Mouse (Mus musculus) lung, adult 2 months (tissue): ENCODE measurements around the gene Tnfsf8.

ENCODE experiments used
- CTCF ChIP-seq: fragments of 200-500 bp; IDR thresholded peaks from 2 replicates; pipeline ENCODE4 v1.5.1; 2011; ENCODE audit warnings: mild to moderate bottlenecking, low read length, control low read depth; ENCODE audit not compliant: insufficient read depth
- POLR2A ChIP-seq: fragments of 200-500 bp; IDR thresholded peaks from 2 replicates; pipeline ENCODE4 v1.6.1; 2011; ENCODE audit warnings: low read depth, mild to moderate bottlenecking, control low read depth, low read length, borderline replicate concordance; ENCODE audit errors: extremely low read depth

DNA sequence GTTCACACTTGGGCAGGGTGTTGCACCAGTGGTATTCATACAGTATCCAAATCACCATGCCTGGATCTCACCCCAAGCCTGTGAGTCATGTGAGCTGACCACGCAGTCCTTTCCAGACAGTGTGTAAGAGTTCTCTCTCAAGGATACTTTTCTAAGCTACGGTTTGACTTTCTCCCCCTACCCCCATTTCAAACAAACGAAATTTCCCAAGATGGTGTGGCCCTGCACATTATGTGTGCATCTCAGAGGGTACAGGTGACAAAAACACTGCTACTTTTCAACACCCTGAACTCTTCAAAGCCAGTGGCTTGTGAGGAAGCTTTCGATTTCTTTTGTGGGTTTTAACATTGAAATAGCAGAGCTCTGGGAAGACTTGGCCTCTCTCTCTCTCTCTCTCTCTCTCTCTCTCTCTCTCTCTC lies 1.4 kb downstream of the Tnfsf8 start:
- TF ChIP-seq CTCF: no peak
- TF ChIP-seq POLR2A: no peak
